Mouse (Mus musculus) MEL (cell line): ENCODE measurements around the gene Trim8. TPM values are rescaled to one million over a fixed set of nuclear protein-coding genes. Genes with fewer than 3 reads are reported as not detected.

Experiments used
- DNase-seq: peaks from one replicate; pipeline ENCODE4 v3.0.0; 2011; ENCODE audit warnings: low read depth, low spot score
- H3K27ac ChIP-seq: 2 replicates; pipeline ENCODE4 v1.5.1; 2012; ENCODE audit warnings: low read depth, mild to moderate bottlenecking, control low read depth, low read length, moderate library complexity; ENCODE audit not compliant: control insufficient read depth
- H3K27me3 ChIP-seq, 2 experiments: fragments of 150-350 bp in 1 of 2; sonication (generic) in 1 of 2; 2 replicates each; pipeline ENCODE4 v1.6.1; 2012; ENCODE audit warnings: low read length in 2 of 2, mild to moderate bottlenecking in 2 of 2, improper control_type of control experiment in 1 of 2, moderate library complexity in 1 of 2; ENCODE audit not compliant: insufficient read depth in 2 of 2, control insufficient read depth in 1 of 2
- H3K36me3 ChIP-seq, 2 experiments: 2 replicates each; pipeline ENCODE4 v1.6.1; 2012 to 2014; ENCODE audit warnings: low read length in 2 of 2, improper control_type of control experiment in 1 of 2, inconsistent platforms in 1 of 2, mild to moderate bottlenecking in 1 of 2; ENCODE audit not compliant: insufficient read depth in 2 of 2, control insufficient read depth in 1 of 2
- H3K4me1 ChIP-seq, 2 experiments: fragments of 150-350 bp in 1 of 2; sonication (generic) in 1 of 2; 2 replicates each; pipeline ENCODE4 v1.6.1; 2012; ENCODE audit warnings: low read length in 2 of 2, improper control_type of control experiment in 1 of 2, mild to moderate bottlenecking in 1 of 2; ENCODE audit not compliant: insufficient read depth in 2 of 2, control insufficient read depth in 1 of 2
- H3K4me3 ChIP-seq, 2 experiments: fragments of 150-350 bp in 1 of 2; sonication (generic) in 1 of 2; 2 replicates each; pipeline ENCODE4 v1.5.1; 2012; ENCODE audit warnings: low read depth in 2 of 2, low read length in 2 of 2, mild to moderate bottlenecking in 2 of 2, moderate library complexity in 2 of 2, control low read depth in 1 of 2, improper control_type of control experiment in 1 of 2; ENCODE audit not compliant: control insufficient read depth in 1 of 2, insufficient read depth in 1 of 2
- H3K79me2 ChIP-seq: 2 replicates; pipeline ENCODE4 v1.6.1; 2012; ENCODE audit warnings: mild to moderate bottlenecking, low read length, moderate library complexity; ENCODE audit not compliant: control insufficient read depth, poor library complexity, insufficient read depth
- H3K9ac ChIP-seq: 2 replicates; pipeline ENCODE4 v1.6.1; 2012; ENCODE audit warnings: low read depth, mild to moderate bottlenecking, control low read depth, low read length, moderate library complexity; ENCODE audit not compliant: control insufficient read depth, poor library complexity, severe bottlenecking
- H3K9me3 ChIP-seq: fragments of 150-350 bp; sonication (generic); replicated peaks from 2 replicates; pipeline ENCODE4 v1.6.1; 2012; ENCODE audit warnings: mild to moderate bottlenecking, low read length, improper control_type of control experiment, moderate library complexity; ENCODE audit not compliant: insufficient read depth
- CHD1 ChIP-seq: IDR thresholded peaks from 2 replicates; pipeline ENCODE4 v1.6.1; 2012; ENCODE audit warnings: low read depth, mild to moderate bottlenecking, inconsistent platforms, low read length, improper control_type of control experiment
- HCFC1 ChIP-seq: IDR thresholded peaks from 2 replicates; pipeline ENCODE4 v1.6.1; 2012; ENCODE audit warnings: low read depth, mild to moderate bottlenecking, inconsistent platforms, low read length, improper control_type of control experiment, moderate library complexity
- JUND ChIP-seq: IDR thresholded peaks from 2 replicates; pipeline ENCODE4 v1.6.1; 2011; ENCODE audit warnings: low read depth, mild to moderate bottlenecking, improper control_type of control experiment, low read length
- KAT2A ChIP-seq: conservative IDR thresholded peaks from 2 replicates; pipeline ENCODE4 v1.6.1; 2012; ENCODE audit warnings: low read depth, low read length, improper control_type of control experiment, inconsistent platforms
- MAX ChIP-seq: IDR thresholded peaks from 2 replicates; pipeline ENCODE4 v1.6.1; 2011; ENCODE audit warnings: low read length, improper control_type of control experiment
- MYC ChIP-seq: IDR thresholded peaks from 2 replicates; pipeline ENCODE4 v1.6.1; 2011; ENCODE audit warnings: low read depth, mild to moderate bottlenecking, low read length, improper control_type of control experiment, moderate library complexity
- RAD21 ChIP-seq: IDR thresholded peaks from 2 replicates; pipeline ENCODE4 v1.6.1; 2011; ENCODE audit warnings: mild to moderate bottlenecking, low read depth, low read length, improper control_type of control experiment
- SIN3A ChIP-seq: IDR thresholded peaks from 2 replicates; pipeline ENCODE4 v1.6.1; 2012; ENCODE audit warnings: low read length, improper control_type of control experiment, inconsistent platforms
- SMC3 ChIP-seq: IDR thresholded peaks from 2 replicates; pipeline ENCODE4 v1.6.1; 2011; ENCODE audit warnings: low read depth, low read length, improper control_type of control experiment
- TAL1 ChIP-seq: IDR thresholded peaks from 2 replicates; pipeline ENCODE4 v1.6.1; 2012; ENCODE audit warnings: mild to moderate bottlenecking, inconsistent platforms, low read length, moderate library complexity, mixed read lengths
- TBP ChIP-seq: IDR thresholded peaks from 2 replicates; pipeline ENCODE4 v1.8.0; 2011; ENCODE audit warnings: low read depth, low read length, improper control_type of control experiment
- TCF12 ChIP-seq: IDR thresholded peaks from 2 replicates; pipeline ENCODE4 v1.6.1; 2014; ENCODE audit warnings: low read depth, mild to moderate bottlenecking, inconsistent platforms, low read length, improper control_type of control experiment, moderate library complexity
- UBTF ChIP-seq: IDR thresholded peaks from 2 replicates; pipeline ENCODE4 v1.6.1; 2012; ENCODE audit warnings: low read depth, mild to moderate bottlenecking, inconsistent platforms, low read length, improper control_type of control experiment, moderate library complexity, borderline replicate concordance; ENCODE audit not compliant: insufficient read depth
- USF1 ChIP-seq: IDR thresholded peaks from 2 replicates; pipeline ENCODE4 v1.6.1; 2014; ENCODE audit warnings: low read depth, mild to moderate bottlenecking, inconsistent platforms, low read length, improper control_type of control experiment, moderate library complexity
- USF2 ChIP-seq, 2 experiments: IDR thresholded peaks; 2 replicates each; pipeline ENCODE4 v1.6.1; 2011 to 2012; ENCODE audit warnings: improper control_type of control experiment in 2 of 2, low read length in 2 of 2, borderline replicate concordance in 1 of 2, inconsistent platforms in 1 of 2, low read depth in 1 of 2, mild to moderate bottlenecking in 1 of 2; ENCODE audit not compliant: insufficient read depth in 1 of 2
- ZNF384 ChIP-seq: IDR thresholded peaks from 2 replicates; pipeline ENCODE4 v1.6.1; 2012; ENCODE audit warnings: low read depth, mild to moderate bottlenecking, inconsistent platforms, low read length, improper control_type of control experiment
- polyA plus RNA-seq, 2 experiments: library from polyadenylated mRNA; stranded (reverse) in 1 of 2; unstranded in 1 of 2; fragments of >175 nt in 1 of 2; fragments of >200 nt in 1 of 2; gene quantifications; 2 replicates each; pipeline versions ENCODE4 v1.2.1 to v1.2.4; 2012; ENCODE audit warnings: low replicate concordance in 2 of 2, low read depth in 1 of 2; ENCODE audit not compliant: insufficient read length in 2 of 2, insufficient read depth in 1 of 2, missing spikeins in 1 of 2
- total RNA-seq: library from RNA; depleted of rRNA; stranded (reverse); fragments of 300-350 nt; gene quantifications from 2 replicates; pipeline ENCODE4 v1.2.3, GENCODE M21; 2012

The Trim8 gene
- total and polyA plus RNA-seq, 3 experiments, result 19.1 to 57.2 TPM; not detected in 1

DNA sequence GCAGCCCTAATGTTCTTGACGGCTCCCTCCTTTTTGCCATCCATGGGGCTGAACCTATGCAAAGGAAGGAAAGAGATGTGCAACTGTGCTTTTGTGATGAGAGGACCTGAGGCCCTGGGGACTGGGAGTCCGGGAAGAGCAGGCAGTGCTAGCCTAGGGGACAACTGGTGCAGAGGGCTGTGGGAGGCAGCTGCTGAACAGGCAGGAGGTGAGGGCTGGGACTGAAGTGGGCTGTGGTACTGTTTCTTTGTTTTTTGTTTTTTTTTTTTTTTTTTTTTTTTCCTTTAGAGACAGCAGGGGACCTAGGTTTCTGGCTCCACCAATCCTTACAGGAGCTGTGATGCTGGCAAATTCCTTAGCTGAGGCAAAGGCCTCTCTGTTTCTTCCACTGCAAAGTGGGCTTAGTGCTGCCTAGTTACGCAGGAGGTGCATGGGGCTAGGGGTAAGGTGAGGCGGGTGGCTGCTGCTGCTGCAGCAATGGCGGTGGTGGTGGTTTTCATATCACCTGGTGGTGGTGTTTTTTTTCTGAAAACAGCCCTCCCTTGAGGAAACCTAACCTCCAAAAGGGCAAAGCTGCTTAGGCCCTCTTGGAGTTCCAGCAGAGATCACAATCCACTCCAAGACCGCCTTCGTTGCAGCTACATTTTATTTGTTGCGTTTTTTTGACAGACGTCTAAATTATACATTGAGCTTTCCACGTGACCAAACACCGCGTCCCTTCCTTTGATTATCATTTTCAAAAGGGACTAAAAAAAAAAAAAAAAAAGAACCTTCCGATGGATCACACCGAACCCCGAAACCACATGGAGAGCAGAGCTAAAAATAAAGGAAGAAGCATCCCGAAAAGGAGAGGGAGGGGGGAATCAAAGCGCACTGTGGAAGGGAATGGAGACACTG, 26.4 kb downstream of the Trim8 start:
- TF ChIP-seq RAD21 (no peak), USF1 (peak; percentile 52), SIN3A (no peak; the same call in 1 of the 2 replicates), HCFC1 (no peak), JUND (no peak), MYC (no peak), UBTF (no peak), KAT2A (no peak), ZNF384 (peak; percentile 68), TBP (no peak), MAX (0 out of 2 replicates have a peak, but pooled peaks have one; percentile 25), SMC3 (no peak), USF2 (IDR thresholded peaks at IDR 0.05; ENCODE audit: borderline replicate concordance in 1 of 2, insufficient read depth in 1 of 2, low read depth in 1 of 2, low read length in 2 of 2) (no peak), TCF12 (no peak)
- TF ChIP-seq, all 39 proteins: peak for 3
- no peaks in the 10 kb centered on the region for H3K9me3 ChIP-seq
- H3K36me3 ChIP-seq, result peaks cover 0 to 25% of the 10 kb centered on the region in 2 experiments; a peak in 2 of 4 replicates
- no peak overlapping the region for H3K27ac ChIP-seq
- peak overlapping the region; percentile 40 to 44 for H3K4me3 ChIP-seq
- H3K79me2 ChIP-seq, result no peaks in the 10 kb centered on the region; the same call in 1 of the 2 replicates
- H3K27me3 ChIP-seq, result no peaks in the 10 kb centered on the region
- DNase-seq, result peak; percentile 10
- H3K9ac ChIP-seq, result peak overlapping the region; percentile 32
- peaks cover 12 to 43% of the 10 kb centered on the region in 2 experiments for H3K4me1 ChIP-seq

DNA sequence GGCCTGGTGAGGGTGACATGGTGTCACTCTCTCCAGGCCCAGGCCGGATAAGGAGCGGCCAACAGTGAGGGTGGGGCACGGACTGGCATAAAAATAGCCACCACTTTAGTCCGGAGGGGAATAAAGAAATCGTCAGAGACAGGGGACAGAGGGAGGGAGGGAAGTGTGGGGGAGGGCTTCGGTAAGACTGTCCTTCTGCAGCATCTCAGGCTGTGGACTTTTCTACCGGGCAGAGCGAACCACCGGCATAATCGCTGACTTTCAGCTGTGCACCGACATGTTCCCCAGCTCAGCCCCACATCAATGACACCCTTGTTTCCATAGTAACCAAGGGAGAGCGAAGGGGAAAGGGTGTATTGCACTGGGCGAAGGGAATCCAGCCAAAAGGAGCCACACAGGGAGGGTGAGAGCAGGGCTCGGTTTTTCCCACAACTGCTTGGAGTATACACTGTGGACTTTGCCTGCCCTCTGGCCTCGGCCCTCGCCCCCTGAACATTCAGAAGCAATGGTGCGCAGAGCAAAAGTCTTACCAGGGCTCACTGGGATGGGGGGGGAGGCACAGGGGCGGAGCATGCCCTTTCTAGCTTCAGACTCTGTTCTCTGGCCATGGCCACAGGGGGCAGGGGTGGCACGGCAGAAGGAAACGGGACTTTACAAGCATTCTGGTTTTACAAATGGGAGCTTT, 27.2 kb downstream of the Trim8 start:
- Histone ChIP-seq H3K9ac (peak overlapping the region; percentile 21), H3K27me3 (no peaks in the 10 kb centered on the region), H3K27ac (no peak overlapping the region), H3K79me2 (no peaks in the 10 kb centered on the region; the same call in 1 of the 2 replicates), H3K9me3 (no peaks in the 10 kb centered on the region), H3K4me3 (peak overlapping the region; percentile 40 to 44), H3K36me3 (peaks cover 0 to 25% of the 10 kb centered on the region in 2 experiments; a peak in 2 of 4 replicates), H3K4me1 (peaks cover 12 to 41% of the 10 kb centered on the region in 2 experiments)
- TF ChIP-seq CHD1, result no peak
- peak; percentile 52 for TF ChIP-seq SIN3A
- TF ChIP-seq TAL1, result peak; percentile 57
- no peak for TF ChIP-seq MAX
- DNase-seq, result peak; percentile 73
